In the genomic region with DNA sequence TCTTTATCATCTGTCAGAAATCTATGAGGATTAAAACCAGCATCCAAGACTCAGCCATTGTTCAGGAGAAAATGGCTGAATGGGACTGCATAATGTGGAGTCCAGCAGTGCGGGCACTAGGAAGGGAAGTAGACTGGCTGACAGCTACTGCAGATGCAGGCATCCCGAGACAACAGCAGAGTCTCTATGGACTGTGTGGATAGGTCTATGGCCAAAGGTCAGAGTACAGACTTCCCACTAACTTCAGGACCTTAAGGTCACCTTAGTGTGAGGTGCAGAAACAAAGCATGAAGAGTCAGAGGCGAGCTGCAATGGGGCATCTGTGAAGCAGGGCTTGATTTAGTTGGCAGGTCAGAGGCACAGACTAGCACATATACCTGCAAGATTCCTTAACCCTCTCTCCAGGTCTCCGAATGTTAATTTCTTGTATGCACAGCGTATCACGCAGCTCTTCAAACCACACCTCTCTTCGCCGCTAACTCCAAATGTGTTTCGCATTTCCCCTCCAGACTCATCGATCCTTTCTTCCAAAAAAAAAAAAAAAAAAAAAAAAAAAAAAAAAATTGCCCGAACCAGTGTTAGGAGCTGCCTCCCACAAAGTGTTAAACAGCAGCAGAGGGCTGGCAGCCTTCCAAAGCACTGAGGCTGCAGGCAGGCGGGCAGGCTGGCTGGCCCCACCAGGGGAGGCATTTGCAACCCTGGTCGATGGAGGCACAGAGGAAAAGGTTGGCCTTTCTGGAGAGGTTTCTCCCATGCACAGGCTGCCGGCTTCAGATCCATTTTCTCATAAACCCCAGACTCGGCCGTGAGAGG, we compare ENCODE assay signal across 8 mouse cellular contexts.
DNase-seq lines count a peak whose midpoint lies in the region; ATAC-seq and TF ChIP-seq lines count a peak whose summit lies in the region.

No protein-coding gene starts in this region.

- peaks cover 25% of the 10 kb centered on the region for H3K4me1 ChIP-seq in forebrain, embryonic 12.5 days
- H3K4me1 ChIP-seq in limb, embryonic 11.5 days (ENCODE audit: control insufficient read depth, insufficient read depth, low read length): peaks cover 11% of the 10 kb centered on the region; the same call in 1 of the 2 replicates
- peaks cover 19% of the 10 kb centered on the region for H3K4me1 ChIP-seq in midbrain, postnatal 0 days (ENCODE audit: insufficient read depth, low read length)

- H3K4me2 ChIP-seq in forebrain, embryonic 12.5 days: peak overlapping the region; percentile 26; the same call in 1 of the 2 replicates
- H3K4me2 ChIP-seq in limb, embryonic 11.5 days (ENCODE audit: low read depth, severe bottlenecking): no peak overlapping the region; the same call in 1 of the 2 replicates
- H3K4me2 ChIP-seq in midbrain, postnatal 0 days (ENCODE audit: low read depth, low read length, poor library complexity, severe bottlenecking): no peak overlapping the region

- peak; percentile 78 for ATAC-seq in forebrain, embryonic 12.5 days (ENCODE audit: low FRiP score)
- ATAC-seq in limb, embryonic 11.5 days (ENCODE audit: insufficient number of reproducible peaks, low FRiP score, low TSS enrichment, low read depth): peak; percentile 83
- peak; percentile 50; the same call in 1 of the 2 replicates for ATAC-seq in midbrain, postnatal 0 days (ENCODE audit: low FRiP score)

- peak overlapping the region; percentile 78 for H3K27ac ChIP-seq in forebrain, embryonic 12.5 days
- peak overlapping the region; percentile 23 for H3K27ac ChIP-seq in limb, embryonic 11.5 days (replicated peaks; ENCODE audit: low read depth, low read length)
- peak overlapping the region; percentile 60 for H3K27ac ChIP-seq in midbrain, postnatal 0 days (ENCODE audit: low read depth, low read length)

- no peaks in the 10 kb centered on the region for H3K9me3 ChIP-seq in forebrain, embryonic 12.5 days
- no peaks in the 10 kb centered on the region for H3K9me3 ChIP-seq in limb, embryonic 11.5 days (ENCODE audit: control insufficient read depth, low read length)
- no peaks in the 10 kb centered on the region for H3K9me3 ChIP-seq in midbrain, postnatal 0 days (ENCODE audit: low read length)

- DNase-seq in retina, postnatal 1 day: peak; percentile 74
- no peak for DNase-seq in retina, embryonic 14.5 days (ENCODE audit: low spot score)
- peak; percentile 59 for DNase-seq in kidney, adult 18-20 months
- peak; percentile 76 for DNase-seq in limb, embryonic 11.5 days (ENCODE audit: low spot score)
- DNase-seq in midbrain, postnatal 0 days (ENCODE audit: low spot score): peak; percentile 86
- no peak for DNase-seq in spleen, postnatal 4 days (ENCODE audit: low spot score in 2 of 2)
- DNase-seq in spleen, postnatal 14 days (ENCODE audit: low spot score in 2 of 2): no peak

- H3K36me3 ChIP-seq in forebrain, embryonic 12.5 days (replicated peaks): no peaks in the 10 kb centered on the region
- no peaks in the 10 kb centered on the region for H3K36me3 ChIP-seq in limb, embryonic 11.5 days (ENCODE audit: control insufficient read depth, insufficient read depth, low read length)
- no peaks in the 10 kb centered on the region for H3K36me3 ChIP-seq in midbrain, postnatal 0 days (ENCODE audit: insufficient read depth, low read length)

- no peaks in the 10 kb centered on the region for H3K27me3 ChIP-seq in forebrain, embryonic 12.5 days
- no peaks in the 10 kb centered on the region for H3K27me3 ChIP-seq in limb, embryonic 11.5 days (ENCODE audit: control insufficient read depth, insufficient read depth, low read length)
- no peaks in the 10 kb centered on the region for H3K27me3 ChIP-seq in midbrain, postnatal 0 days (ENCODE audit: insufficient read depth, low read length)

- no peak for TF ChIP-seq CTCF in midbrain, postnatal 0 days (IDR thresholded peaks at IDR 0.05)

- 22% methylated on average over 16 of the region's 16 CpGs for WGBS in forebrain, embryonic 12.5 days
- WGBS in limb, embryonic 11.5 days: 17% methylated on average over 16 of the region's 16 CpGs
- WGBS in midbrain, postnatal 0 days: 12% methylated on average over 16 of the region's 16 CpGs

- H3K9ac ChIP-seq in forebrain, embryonic 12.5 days: no peak overlapping the region
- no peak overlapping the region for H3K9ac ChIP-seq in limb, embryonic 11.5 days (ENCODE audit: low read length)
- H3K9ac ChIP-seq in midbrain, postnatal 0 days (replicated peaks; ENCODE audit: low read length, poor library complexity, severe bottlenecking): peak overlapping the region; percentile 9; the same call in 1 of the 2 replicates

- no peak overlapping the region for H3K4me3 ChIP-seq in forebrain, embryonic 12.5 days (replicated peaks)
- H3K4me3 ChIP-seq in limb, embryonic 11.5 days (ENCODE audit: low read depth, low read length): no peak overlapping the region
- no peak overlapping the region for H3K4me3 ChIP-seq in midbrain, postnatal 0 days (ENCODE audit: low read depth, low read length)

Comparison
In these comparisons a context has a peak if more than half of its experiments do, and no peak if none do; other contexts are left out.
1. DNase-seq: peak in retina, postnatal 1 day (single experiment), kidney, adult 18-20 months (single experiment), limb, embryonic 11.5 days (single experiment) and midbrain, postnatal 0 days (single experiment); none in retina, embryonic 14.5 days (single experiment), spleen, postnatal 4 days (0 of 2) and spleen, postnatal 14 days (0 of 2).
2. H3K27ac ChIP-seq: peak in every context shown above with its lines; median percentile 78 in forebrain, embryonic 12.5 days; 60 in midbrain, postnatal 0 days; 23 in limb, embryonic 11.5 days.
3. Peak in every context shown above with its lines, with median percentiles within 50 percentile points of each other: ATAC-seq.